Mouse (Mus musculus): Measurements from ENCODE around the gene Ankar.

GRCm38 (mm10) chr1:72640658-72641410, 59.5 kb downstream of the Ankar start:
- TF ChIP-seq CTCF (IDR thresholded peaks at IDR 0.05; ENCODE audit: low read depth) (no peak), EP300 (IDR thresholded peaks at IDR 0.05; ENCODE audit: low read depth) (no peak)

Data from liver, embryonic 14.5 days (tissue).